Mouse (Mus musculus) activated CD4-positive, CD25-positive, alpha-beta regulatory T cell (primary cell): ENCODE data around the gene Gsk3a. TPM values are rescaled to one million over a fixed set of nuclear protein-coding genes. Genes with fewer than 3 reads are reported as not detected.

Source experiments
- polyA plus RNA-seq, 2 experiments: library from polyadenylated mRNA; unstranded; fragments of 100-300 nt; shearing (Covaris generic); gene quantifications; one replicate each; pipeline ENCODE4 v1.2.1; 2017

Gsk3a gene
- polyA plus RNA-seq: 10 to 100 TPM; 83.3 to 91.6 TPM

DNA sequence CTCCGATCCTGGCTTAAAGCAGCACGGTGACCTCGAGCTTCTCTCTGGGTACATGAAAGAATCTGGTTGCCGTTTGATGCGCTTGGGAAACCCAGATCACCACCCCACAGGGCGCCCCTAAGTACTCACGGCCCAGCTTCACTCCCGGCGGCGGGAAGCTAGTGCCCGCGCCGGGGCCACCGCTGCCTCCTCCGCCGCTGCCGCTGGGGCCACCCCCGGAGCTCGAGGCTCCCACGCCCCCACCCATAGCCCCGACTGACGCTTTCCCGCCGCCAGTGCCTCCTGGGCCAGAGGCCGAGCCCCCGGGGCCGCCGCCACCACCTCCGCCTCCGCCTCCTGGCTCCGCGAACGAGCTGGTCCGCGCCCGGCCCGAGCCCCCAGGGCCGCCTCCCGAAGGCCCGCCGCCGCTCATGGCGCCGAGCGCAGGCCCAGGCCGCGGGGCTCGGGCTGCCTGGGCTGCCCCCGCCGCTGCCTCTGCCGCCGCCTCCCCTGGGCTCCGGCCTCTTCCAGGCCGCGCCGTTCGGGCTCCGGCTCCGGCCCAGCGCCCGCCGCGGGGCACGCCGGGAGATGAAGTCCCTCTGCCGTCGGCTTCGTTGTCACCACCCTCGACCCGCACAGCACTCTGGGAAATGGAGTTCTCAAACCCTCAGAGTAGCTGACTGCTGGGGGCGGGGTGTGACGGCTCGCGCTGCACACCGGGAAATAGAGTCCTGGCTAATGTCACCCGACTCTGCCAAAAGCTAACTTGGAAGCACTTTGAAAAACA is at the start of gene Gsk3a:
Gene Gsk3a (minus strand): TSS at position 603 of the 766 bp plus-strand sequence.

DNA sequence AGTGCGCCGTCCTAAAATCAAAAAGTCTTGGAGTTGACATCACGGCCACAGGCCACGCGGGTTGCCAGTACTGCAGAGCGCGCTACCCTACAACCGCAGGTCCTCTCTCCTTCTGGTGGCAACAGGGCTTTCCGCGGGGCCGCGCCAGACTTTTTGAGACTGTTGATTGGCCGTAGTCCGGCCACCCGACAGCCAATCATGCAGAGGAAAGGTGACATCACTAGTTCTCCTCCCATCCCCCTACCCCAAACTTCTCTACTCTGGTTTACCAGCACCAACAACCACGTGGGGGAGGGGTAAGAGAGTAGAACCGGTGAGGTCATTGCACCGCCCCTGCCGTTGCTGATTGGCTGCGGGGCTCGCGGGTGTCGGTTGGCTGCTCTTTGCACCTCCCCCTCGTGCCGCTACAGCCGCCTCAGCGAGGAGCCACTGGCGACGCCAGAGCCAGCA is 29.7 kb upstream of the Gsk3a start, which contains the start of gene Cic:
Gene Cic (plus strand): TSS at position 404 of the 450 bp plus-strand sequence.

GRCm38 (mm10) chr7:25250141-25250972 is 12.7 kb upstream of the Gsk3a start, which contains the start of gene Erf:
Gene Erf, minus strand, starts transcription at chr7:25250761.

DNA sequence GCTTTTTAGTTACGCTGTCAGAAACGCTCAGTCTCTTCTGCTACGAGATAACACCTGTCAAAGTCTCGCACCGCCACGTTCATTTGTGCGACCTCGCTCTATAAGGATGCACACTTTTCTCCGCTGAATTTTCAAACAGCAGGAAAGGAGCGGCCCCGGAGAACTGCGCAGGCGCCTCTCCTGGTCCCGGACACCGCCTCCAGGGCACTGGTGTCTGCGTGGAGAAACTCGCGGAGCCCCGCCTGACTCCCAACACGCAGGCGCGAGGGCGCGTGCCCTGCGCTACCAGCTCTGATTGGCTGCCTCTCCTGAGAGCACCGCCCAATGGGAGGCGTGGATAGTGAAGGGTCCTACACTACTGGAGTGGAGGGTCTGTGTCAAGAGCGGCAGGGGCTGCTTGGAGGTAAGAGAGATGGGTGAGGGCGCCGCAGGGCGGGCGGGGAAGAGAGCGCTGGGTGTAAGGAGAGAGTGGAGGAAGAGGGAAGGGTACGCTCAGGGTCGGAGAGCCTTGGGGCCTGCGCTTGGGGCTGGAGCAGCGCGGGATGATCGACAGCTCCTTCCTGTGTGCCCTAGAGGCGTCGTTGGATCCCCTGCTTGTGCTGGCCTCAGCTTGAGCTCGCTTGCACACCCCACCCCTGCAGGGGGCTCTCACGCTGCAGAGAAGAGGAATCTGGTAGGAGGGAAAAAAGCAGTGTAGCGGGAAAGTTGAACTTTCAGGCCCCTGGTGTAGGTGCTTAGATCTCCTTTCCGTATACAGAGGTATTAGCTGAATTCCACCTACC is 16.4 kb downstream of the Gsk3a start, which contains the start of gene Zfp526:
Gene Zfp526 (plus strand): TSS at position 324 of the 782 bp plus-strand sequence.

DNA sequence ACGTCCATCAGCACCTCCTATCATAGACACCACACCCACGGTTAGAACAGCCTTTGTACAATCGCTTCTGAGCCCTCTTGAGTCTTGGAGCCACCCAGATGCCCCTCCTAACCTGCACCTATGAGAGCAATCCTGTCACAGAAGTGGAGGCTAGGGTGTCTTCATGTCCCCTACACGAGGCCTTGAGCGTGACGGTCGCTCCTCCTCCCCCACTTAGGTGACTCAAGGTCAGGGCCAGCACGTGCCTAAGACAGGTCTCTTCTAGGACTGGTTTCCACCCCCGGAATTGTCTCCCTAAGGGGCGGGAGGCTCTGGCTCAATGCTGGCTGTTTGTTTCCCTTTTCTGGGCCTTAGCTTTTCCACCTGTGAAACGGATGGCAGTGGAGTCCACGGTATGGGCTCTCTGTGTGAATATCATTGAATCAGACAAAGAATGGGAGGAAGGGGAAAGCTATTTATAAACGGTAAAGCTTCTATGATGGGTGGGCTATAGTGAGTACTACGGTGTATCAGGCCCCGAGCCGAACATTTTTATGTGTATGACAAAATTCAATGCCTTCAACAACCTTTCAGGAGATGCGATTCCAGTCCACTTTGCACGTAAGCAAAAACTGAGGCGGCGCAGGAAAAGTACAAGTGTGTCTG is 17.1 kb downstream of the Gsk3a start, which contains the start of gene Dedd2:
Gene Dedd2 (minus strand): TSS at position 159 of the 645 bp plus-strand sequence.

DNA sequence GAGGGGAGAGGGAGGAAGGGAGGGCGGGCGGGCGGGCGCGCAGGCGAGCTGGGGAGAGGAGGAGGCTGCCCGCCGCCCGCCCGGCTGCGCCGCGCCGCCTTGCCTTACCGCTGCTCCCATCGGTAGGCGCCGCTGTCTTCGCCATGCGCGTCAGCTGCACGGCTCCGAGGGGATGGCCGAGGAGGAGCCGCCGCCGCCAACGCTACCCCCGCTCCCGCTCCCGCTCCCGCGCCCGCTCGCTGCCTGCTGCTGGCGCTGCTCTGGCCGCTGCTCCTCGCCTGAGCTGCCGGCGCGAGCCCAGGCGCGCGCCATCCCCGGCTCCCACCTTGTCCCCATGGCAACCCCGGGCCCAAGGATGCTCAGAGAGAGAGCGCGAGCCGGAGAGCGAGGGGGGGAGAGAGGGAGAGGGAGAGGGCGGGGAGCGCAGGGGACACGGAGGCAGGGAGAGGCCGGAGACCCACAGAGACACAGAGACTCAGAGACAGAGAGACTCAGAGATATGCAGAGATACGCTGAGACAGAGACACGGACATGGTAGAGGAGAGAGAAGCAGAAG is 58.0 kb downstream of the Gsk3a start, which contains the start of gene Pou2f2:
Gene Pou2f2 (minus strand): TSS at position 121 of the 556 bp plus-strand sequence.

Other genes starting within 250 kb of the Gsk3a start
- 1 to 10 TPM in 1 of 2 experiments, under 1 TPM in 1; 0.47 to 1.8 TPM for gene Atp1a3, start 231.9 kb downstream of the Gsk3a start, polyA plus RNA-seq
- gene Grik5, start 165.5 kb downstream of the Gsk3a start, polyA plus RNA-seq: 1 to 10 TPM; 5.9 to 7.7 TPM
- 10 to 100 TPM; 17.5 to 28.2 TPM for gene Zfp574, start 165.3 kb downstream of the Gsk3a start, polyA plus RNA-seq
- gene Pou2f2, start 58.1 kb downstream of the Gsk3a start, polyA plus RNA-seq: 10 to 100 TPM; 73.9 to 77.6 TPM
- 10 to 100 TPM; 66.7 to 85.6 TPM for gene Dedd2, start 17.2 kb downstream of the Gsk3a start, polyA plus RNA-seq
- 1 to 10 TPM; 2.6 to 3.3 TPM for gene Zfp526, start 16.4 kb downstream of the Gsk3a start, polyA plus RNA-seq
- gene Erf, start 12.9 kb upstream of the Gsk3a start, polyA plus RNA-seq: 1 to 10 TPM; 1.9 to 2.6 TPM
- 10 to 100 TPM; 35.1 to 35.4 TPM for gene Cic, start 29.9 kb upstream of the Gsk3a start, polyA plus RNA-seq
- gene Pafah1b3, start 60.1 kb upstream of the Gsk3a start, polyA plus RNA-seq: 10 to 100 TPM; 25.9 to 42.4 TPM
- not detected for gene Prr19, start 63.6 kb upstream of the Gsk3a start, polyA plus RNA-seq
- under 1 TPM in 1 of 2 experiments, not detected in 1; 0.12 TPM for gene Tmem145, start 68.3 kb upstream of the Gsk3a start, polyA plus RNA-seq
- gene Megf8, start 79.3 kb upstream of the Gsk3a start, polyA plus RNA-seq: under 1 TPM; 0.06 to 0.11 TPM
- gene Cnfn, start 131.9 kb upstream of the Gsk3a start, polyA plus RNA-seq: not detected
- gene Lipe, start 160.9 kb upstream of the Gsk3a start, polyA plus RNA-seq: 10 to 100 TPM; 11.6 to 13.0 TPM
- not detected for gene Cxcl17, start 175.0 kb upstream of the Gsk3a start, polyA plus RNA-seq
- gene Ceacam1, start 239.8 kb upstream of the Gsk3a start, polyA plus RNA-seq: 1 to 10 TPM in 1 of 2 experiments, under 1 TPM in 1; 0.97 to 2.0 TPM